Mouse (Mus musculus): Measurements from ENCODE around the gene Efemp1.

- no peak for TF ChIP-seq GATA1 (IDR thresholded peaks at IDR 0.05; ENCODE audit: borderline replicate concordance, low read length)
- no peak for TF ChIP-seq FLI1 (IDR thresholded peaks at IDR 0.05; ENCODE audit: low read length)
These were observed 44.3 kb upstream of the Efemp1 start for GRCm38 (mm10) chr11:28808685-28809084.
